Mouse (Mus musculus): ENCODE results near the gene Olfr945. TPM values are rescaled to one million over a fixed set of nuclear protein-coding genes. Genes with fewer than 3 reads are reported as not detected.

Gene Olfr945
- total RNA-seq (2021): not detected
- long read RNA-seq, experiment 1: 0 reads
- long read RNA-seq, experiment 2: 0 reads

DNA sequence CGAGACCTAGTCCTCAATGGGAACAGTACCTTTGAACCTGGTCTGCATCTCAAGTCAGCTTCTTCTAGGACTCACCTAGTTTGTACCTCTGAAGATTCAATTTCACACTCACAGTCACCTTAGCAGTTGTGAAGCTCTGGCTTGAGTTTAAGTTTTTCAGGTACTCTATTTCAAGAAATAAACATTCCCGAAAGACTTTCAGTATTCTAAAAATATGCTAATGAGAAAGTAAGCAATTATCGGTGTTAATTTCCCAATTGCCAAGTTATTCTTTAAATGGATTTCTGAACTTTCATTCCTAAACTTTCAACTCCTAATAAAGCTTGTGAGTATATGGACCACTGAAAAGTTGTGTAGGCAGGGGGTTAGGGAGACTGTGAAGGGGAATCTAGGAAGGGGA, at the start of gene Olfr945:
Gene Olfr945 (minus strand): TSS at position 101 of the 400 bp plus-strand sequence.
- no peak for DNase-seq (ENCODE audit: low spot score)

DNA sequence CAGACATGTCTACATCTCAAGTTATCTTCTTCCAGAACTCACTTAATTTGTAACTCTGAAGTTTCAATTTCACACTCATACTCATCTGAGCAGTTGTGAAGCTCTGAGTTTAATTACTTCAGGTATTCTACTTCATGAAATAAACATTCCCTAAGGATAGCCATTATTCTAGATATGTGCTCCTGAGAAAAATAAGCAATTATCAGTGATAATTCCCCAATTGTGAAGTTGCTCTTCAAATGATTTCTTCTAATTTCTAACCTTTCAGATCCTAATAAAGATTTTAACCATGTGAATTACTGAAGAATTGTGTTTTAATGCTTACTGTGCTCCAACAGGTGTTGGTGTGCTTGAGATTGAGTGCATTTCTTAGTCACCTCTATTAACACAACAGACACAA, 49.3 kb upstream of the Olfr945 start, which contains the start of gene Olfr948:
Gene Olfr948 (minus strand): TSS at position 101 of the 400 bp plus-strand sequence.
- no peak for DNase-seq (ENCODE audit: low spot score)

DNA sequence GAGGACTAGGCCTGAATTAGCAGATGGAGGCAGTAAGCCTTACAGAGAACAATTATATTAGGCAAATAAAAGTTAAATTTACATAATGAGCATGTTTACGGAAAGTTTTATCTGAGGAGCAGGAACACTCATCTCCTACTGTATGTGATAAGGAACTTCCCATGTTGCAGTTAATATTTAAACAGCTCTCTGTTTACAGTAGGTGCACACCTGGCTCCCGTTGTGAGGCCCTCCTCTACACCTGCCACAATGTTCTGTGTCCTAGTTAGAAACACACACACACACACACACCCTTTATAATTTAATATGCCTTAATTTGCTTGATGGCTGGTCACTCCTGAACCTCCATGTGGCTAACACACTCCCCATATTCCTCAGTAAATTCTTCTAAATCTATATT, 10.5 kb upstream of the Olfr945 start:
- DNase-seq (ENCODE audit: low spot score): no peak

DNA sequence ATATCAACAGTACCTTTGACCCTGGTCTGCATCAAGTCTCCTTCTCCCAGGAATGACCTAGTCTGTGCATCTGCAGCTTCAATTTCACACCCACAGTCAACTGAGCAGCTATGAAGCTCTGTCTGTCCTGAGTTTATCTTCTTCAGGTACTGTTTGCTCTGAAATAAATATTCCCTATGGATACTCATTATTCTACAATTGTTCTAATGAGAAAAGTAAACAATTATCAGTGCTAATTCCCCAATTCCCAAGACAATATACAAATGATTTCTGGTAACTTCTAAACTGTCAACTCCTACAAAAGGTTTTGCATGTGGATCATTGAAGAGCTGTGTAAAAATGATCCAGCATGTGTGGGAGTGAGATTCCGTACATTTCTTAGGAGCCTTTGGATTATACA, 26.7 kb downstream of the Olfr945 start, which contains the start of gene Olfr1537:
Gene Olfr1537 (minus strand): TSS at position 101 of the 400 bp plus-strand sequence.
- DNase-seq (ENCODE audit: low spot score): no peak

Other genes starting within 250 kb of the Olfr945 start
- not detected for gene Olfr937, start 211.9 kb downstream of the Olfr945 start, total RNA-seq (2021)
- not detected for gene Olfr938, start 197.9 kb downstream of the Olfr945 start, total RNA-seq (2021)
- not detected for gene Olfr27, start 148.7 kb downstream of the Olfr945 start, total RNA-seq (2021)
- gene Olfr943, start 110.5 kb downstream of the Olfr945 start, total RNA-seq (2021): not detected
- gene Olfr944, start 74.9 kb downstream of the Olfr945 start, total RNA-seq (2021): not detected
- not detected for gene Olfr1537, start 26.8 kb downstream of the Olfr945 start, total RNA-seq (2021)
- not detected for gene Olfr948, start 49.2 kb upstream of the Olfr945 start, total RNA-seq (2021)
- gene Olfr951, start 110.6 kb upstream of the Olfr945 start, total RNA-seq (2021): not detected
- gene Olfr952, start 150.3 kb upstream of the Olfr945 start, total RNA-seq (2021): not detected
- gene Olfr954, start 179.9 kb upstream of the Olfr945 start, total RNA-seq (2021): not detected
- gene Olfr955, start 195.1 kb upstream of the Olfr945 start, total RNA-seq (2021): not detected
- not detected for gene Olfr44, start 217.2 kb upstream of the Olfr945 start, total RNA-seq (2021)
- not detected for gene Olfr957, start 239.0 kb upstream of the Olfr945 start, total RNA-seq (2021)